Mouse (Mus musculus): Measurements from ENCODE around the gene Itgb1bp1.

- peak; percentile 48 for TF ChIP-seq CTCF (IDR thresholded peaks at IDR 0.05; ENCODE audit: low read depth)
- TF ChIP-seq EP300 (IDR thresholded peaks at IDR 0.05; ENCODE audit: low read depth), result no peak
These were observed 58.8 kb downstream of the Itgb1bp1 start for GRCm38 (mm10) chr12:21227076-21227980.

All from heart, postnatal 0 days (tissue).